Mouse (Mus musculus): ENCODE results near the gene Kdm1b. TPM values are rescaled to one million over a fixed set of nuclear protein-coding genes. Genes with fewer than 3 reads are reported as not detected.
A peak's percentile ranks its signal among the peaks of the same experiment; 100 is the strongest.

Gene Kdm1b
- polyA plus RNA-seq, 1 experiment from 2014 or later: 14.5 TPM

DNA sequence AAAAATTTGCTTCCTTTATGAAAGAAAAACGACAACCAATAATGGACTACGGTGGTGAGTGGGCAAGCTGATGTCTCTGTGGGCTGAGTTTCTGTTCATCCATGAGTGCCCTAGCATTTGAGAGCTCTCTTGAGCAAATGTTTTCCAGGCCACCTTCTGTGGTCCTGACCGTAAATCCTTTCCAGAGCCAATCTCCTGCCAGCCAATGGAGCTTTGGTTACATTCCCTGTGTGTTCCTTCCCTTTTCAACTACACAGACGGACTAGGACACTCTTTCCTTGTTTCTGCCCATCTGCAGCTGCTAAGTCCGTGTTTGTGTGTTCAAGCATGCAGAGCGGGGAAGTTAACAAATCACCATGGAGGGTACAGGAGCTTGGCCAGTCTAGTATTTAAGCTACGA lies 22.5 kb upstream of the Kdm1b start:
- no peaks in the 10 kb centered on the region for H3K36me3 ChIP-seq (ENCODE audit: insufficient read depth, low read length)
- no peaks in the 10 kb centered on the region for H3K27me3 ChIP-seq (ENCODE audit: insufficient read depth, low read length)
- H3K4me2 ChIP-seq (replicated peaks; ENCODE audit: low read depth, low read length): 0 out of 2 replicates have a peak overlapping the region, but pooled peaks have one; percentile 5
- 33% methylated on average over 7 of the region's 7 CpGs for whole genome bisulfite sequencing
- H3K4me3 ChIP-seq (ENCODE audit: low read length): no peak overlapping the region
- peaks cover 5% of the 10 kb centered on the region; the same call in 1 of the 2 replicates for H3K4me1 ChIP-seq (ENCODE audit: insufficient read depth, low read length)
- ATAC-seq (ENCODE audit: low FRiP score, low TSS enrichment): peak; percentile 73; the same call in 1 of the 2 replicates
- no peak overlapping the region for H3K9ac ChIP-seq (replicated peaks; ENCODE audit: low read length)
- H3K9me3 ChIP-seq (ENCODE audit: low read length): no peaks in the 10 kb centered on the region
- peak overlapping the region; percentile 16; the same call in 1 of the 2 replicates for H3K27ac ChIP-seq (ENCODE audit: low read length)

GRCm38 (mm10) chr13:47030376-47031107 lies 12.8 kb upstream of the Kdm1b start:
- H3K9ac ChIP-seq (replicated peaks; ENCODE audit: low read length): no peak overlapping the region
- peak; percentile 69; the same call in 1 of the 2 replicates for ATAC-seq (ENCODE audit: low FRiP score, low TSS enrichment)
- no peaks in the 10 kb centered on the region for H3K4me1 ChIP-seq (ENCODE audit: insufficient read depth, low read length)
- H3K36me3 ChIP-seq (ENCODE audit: insufficient read depth, low read length): no peaks in the 10 kb centered on the region
- H3K27me3 ChIP-seq (ENCODE audit: insufficient read depth, low read length): no peaks in the 10 kb centered on the region
- no peak overlapping the region for H3K4me2 ChIP-seq (replicated peaks; ENCODE audit: low read depth, low read length)
- no peak overlapping the region for H3K4me3 ChIP-seq (ENCODE audit: low read length)
- no peaks in the 10 kb centered on the region for H3K9me3 ChIP-seq (ENCODE audit: low read length)
- 78% methylated on average over 17 of the region's 17 CpGs for WGBS
- no peak overlapping the region for H3K27ac ChIP-seq (ENCODE audit: low read length)

GRCm38 (mm10) chr13:47033602-47034001 lies 9.7 kb upstream of the Kdm1b start:
- no peak overlapping the region for H3K27ac ChIP-seq (ENCODE audit: low read length)
- ATAC-seq (ENCODE audit: low FRiP score, low TSS enrichment): no peak
- no peaks in the 10 kb centered on the region for H3K4me1 ChIP-seq (ENCODE audit: insufficient read depth, low read length)
- H3K27me3 ChIP-seq (ENCODE audit: insufficient read depth, low read length): no peaks in the 10 kb centered on the region
- H3K9me3 ChIP-seq (ENCODE audit: low read length): no peaks in the 10 kb centered on the region
- no peak overlapping the region for H3K4me3 ChIP-seq (ENCODE audit: low read length)
- WGBS: 92% methylated on average over 4 of the region's 4 CpGs
- H3K36me3 ChIP-seq (ENCODE audit: insufficient read depth, low read length): no peaks in the 10 kb centered on the region
- no peak overlapping the region for H3K9ac ChIP-seq (replicated peaks; ENCODE audit: low read length)
- H3K4me2 ChIP-seq (replicated peaks; ENCODE audit: low read depth, low read length): no peak overlapping the region

DNA sequence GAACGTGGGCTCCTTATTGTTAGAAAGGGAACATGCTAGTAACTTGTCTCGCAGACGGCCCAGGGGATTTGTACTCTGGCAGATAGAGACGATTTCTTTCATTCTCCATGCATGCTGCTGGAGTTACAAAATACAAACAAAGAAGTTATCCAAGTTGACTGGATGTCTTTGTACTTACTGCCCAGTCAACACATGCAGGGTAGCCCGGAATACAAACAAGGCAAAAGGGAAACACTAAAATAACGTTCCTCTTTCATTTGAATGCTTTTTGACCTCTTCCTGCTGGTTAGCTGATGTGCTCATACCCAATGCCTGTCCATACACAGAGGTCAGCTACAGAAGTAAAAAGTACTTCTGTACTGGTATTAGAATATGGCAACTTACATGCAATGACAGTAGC lies 5.4 kb upstream of the Kdm1b start:
- 85% methylated on average over 6 of the region's 6 CpGs for WGBS

DNA sequence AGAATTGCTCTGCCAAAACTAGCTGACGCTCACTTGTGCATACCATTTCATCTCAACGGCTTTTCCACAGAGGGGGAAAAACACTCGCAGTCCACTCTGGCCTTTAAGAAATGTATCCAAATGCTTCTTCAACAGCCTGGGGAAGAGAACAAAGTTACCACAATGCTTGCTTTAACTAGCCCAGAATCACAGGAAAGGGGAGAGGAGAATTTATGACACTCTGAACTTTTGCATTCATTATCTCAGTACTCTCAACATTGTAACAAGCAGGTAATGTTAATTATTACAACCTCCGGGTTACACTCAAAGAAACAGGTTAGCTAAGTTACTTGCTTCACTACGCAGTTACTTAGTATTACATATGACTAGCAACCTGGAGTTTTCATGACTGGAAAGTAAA lies 3.2 kb upstream of the Kdm1b start:
- WGBS: 75% methylated on average over 5 of the region's 5 CpGs
- no peak for ATAC-seq (ENCODE audit: low FRiP score, low TSS enrichment)
- no peaks in the 10 kb centered on the region for H3K9me3 ChIP-seq (ENCODE audit: low read length)
- H3K27ac ChIP-seq (ENCODE audit: low read length): peak overlapping the region; percentile 72
- H3K4me2 ChIP-seq (replicated peaks; ENCODE audit: low read depth, low read length): no peak overlapping the region
- no peaks in the 10 kb centered on the region for H3K27me3 ChIP-seq (ENCODE audit: insufficient read depth, low read length)
- peaks cover 14% of the 10 kb centered on the region for H3K4me1 ChIP-seq (ENCODE audit: insufficient read depth, low read length)
- no peak overlapping the region for H3K4me3 ChIP-seq (ENCODE audit: low read length)
- no peaks in the 10 kb centered on the region for H3K36me3 ChIP-seq (ENCODE audit: insufficient read depth, low read length)
- no peak overlapping the region for H3K9ac ChIP-seq (replicated peaks; ENCODE audit: low read length)

More for the DNA sequence above, 5.4 kb upstream of the Kdm1b start:
- Histone ChIP-seq H3K27ac (ENCODE audit: low read length) (no peak overlapping the region), H3K4me2 (replicated peaks; ENCODE audit: low read depth, low read length) (no peak overlapping the region), H3K9me3 (ENCODE audit: low read length) (no peaks in the 10 kb centered on the region), H3K4me1 (ENCODE audit: insufficient read depth, low read length) (peaks cover 6% of the 10 kb centered on the region), H3K27me3 (ENCODE audit: insufficient read depth, low read length) (no peaks in the 10 kb centered on the region), H3K4me3 (ENCODE audit: low read length) (no peak overlapping the region), H3K9ac (replicated peaks; ENCODE audit: low read length) (no peak overlapping the region), H3K36me3 (ENCODE audit: insufficient read depth, low read length) (no peaks in the 10 kb centered on the region)
- no peak for ATAC-seq (ENCODE audit: low FRiP score, low TSS enrichment)

GRCm38 (mm10) chr13:47042024-47042633 lies 1.2 kb upstream of the Kdm1b start:
- 48% methylated on average over 8 of the region's 8 CpGs for WGBS
- Histone ChIP-seq H3K27ac (ENCODE audit: low read length) (no peak overlapping the region), H3K27me3 (ENCODE audit: insufficient read depth, low read length) (no peaks in the 10 kb centered on the region), H3K36me3 (ENCODE audit: insufficient read depth, low read length) (no peaks in the 10 kb centered on the region), H3K4me1 (ENCODE audit: insufficient read depth, low read length) (peaks cover 14% of the 10 kb centered on the region), H3K9ac (replicated peaks; ENCODE audit: low read length) (peak overlapping the region; percentile 70), H3K4me3 (ENCODE audit: low read length) (peak overlapping the region; percentile 73), H3K4me2 (replicated peaks; ENCODE audit: low read depth, low read length) (peak overlapping the region; percentile 83), H3K9me3 (ENCODE audit: low read length) (no peaks in the 10 kb centered on the region)
- no peak for ATAC-seq (ENCODE audit: low FRiP score, low TSS enrichment)

GRCm38 (mm10) chr13:47043833-47044616 lies 726 bp downstream of the Kdm1b start:
- 1% methylated on average over 45 of the region's 45 CpGs for WGBS
- peak; percentile 2 for ATAC-seq (ENCODE audit: low FRiP score, low TSS enrichment)
- Histone ChIP-seq H3K9me3 (ENCODE audit: low read length) (no peaks in the 10 kb centered on the region), H3K4me2 (replicated peaks; ENCODE audit: low read depth, low read length) (peak overlapping the region; percentile 83), H3K27me3 (ENCODE audit: insufficient read depth, low read length) (no peaks in the 10 kb centered on the region), H3K9ac (replicated peaks; ENCODE audit: low read length) (peak overlapping the region; percentile 74), H3K4me1 (ENCODE audit: insufficient read depth, low read length) (peaks cover 14% of the 10 kb centered on the region), H3K36me3 (ENCODE audit: insufficient read depth, low read length) (peaks cover 5% of the 10 kb centered on the region), H3K27ac (ENCODE audit: low read length) (no peak overlapping the region), H3K4me3 (ENCODE audit: low read length) (peak overlapping the region; percentile 73)

- Histone ChIP-seq H3K27ac (ENCODE audit: low read length) (no peak within 1 kb of the TSS), H3K4me2 (replicated peaks; ENCODE audit: low read depth, low read length) (peak within 1 kb of the TSS; percentile 83), H3K4me1 (ENCODE audit: insufficient read depth, low read length) (peaks cover 14% of the 10 kb centered on the region), H3K27me3 (ENCODE audit: insufficient read depth, low read length) (no peaks in the 10 kb centered on the region), H3K4me3 (ENCODE audit: low read length) (peak within 1 kb of the TSS; percentile 73), H3K36me3 (ENCODE audit: insufficient read depth, low read length) (peaks cover 10% of the 10 kb centered on the region), H3K9ac (replicated peaks; ENCODE audit: low read length) (peak within 1 kb of the TSS; percentile 74), H3K9me3 (ENCODE audit: low read length) (no peaks in the 10 kb centered on the region)
- 15% methylated on average over 10 of the region's 10 CpGs for WGBS
- ATAC-seq (ENCODE audit: low FRiP score, low TSS enrichment): no peak
Measured at GRCm38 (mm10) chr13:47044617-47044947, 1.3 kb downstream of the Kdm1b start, which contains the start of gene Tpmt. TSS of gene Tpmt (minus strand) at chr13:47044737.

- H3K27me3 ChIP-seq (ENCODE audit: insufficient read depth, low read length): no peaks in the 10 kb centered on the region
- H3K9me3 ChIP-seq (ENCODE audit: low read length): no peaks in the 10 kb centered on the region
- peaks cover 13% of the 10 kb centered on the region; the same call in 1 of the 2 replicates for H3K4me1 ChIP-seq (ENCODE audit: insufficient read depth, low read length)
- no peak overlapping the region for H3K27ac ChIP-seq (ENCODE audit: low read length)
- H3K36me3 ChIP-seq (ENCODE audit: insufficient read depth, low read length): peaks cover 25% of the 10 kb centered on the region
- no peak overlapping the region for H3K4me2 ChIP-seq (replicated peaks; ENCODE audit: low read depth, low read length)
- ATAC-seq (ENCODE audit: low FRiP score, low TSS enrichment): no peak
- no peak overlapping the region for H3K4me3 ChIP-seq (ENCODE audit: low read length)
- H3K9ac ChIP-seq (replicated peaks; ENCODE audit: low read length): no peak overlapping the region
- 87% methylated on average over 4 of the region's 4 CpGs for WGBS
Measured at GRCm38 (mm10) chr13:47047996-47048395, 4.7 kb downstream of the Kdm1b start.
